Mouse (Mus musculus) lung, adult 2 months (tissue): ENCODE measurements around the gene Rftn1. TPM values are rescaled to one million over a fixed set of nuclear protein-coding genes. Genes with fewer than 3 reads are reported as not detected.

ENCODE experiments used
- DNase-seq: peaks from one replicate; pipeline ENCODE4 v3.0.0; 2022
- H3K4me1 ChIP-seq: fragments of 200-500 bp; 2 replicates; pipeline ENCODE4 v1.6.1; 2011; ENCODE audit warnings: low read length; ENCODE audit not compliant: control insufficient read depth, insufficient read depth
- H3K4me3 ChIP-seq: fragments of 200-500 bp; replicated peaks from 2 replicates; pipeline ENCODE3; 2011; ENCODE audit warnings: low read depth, mild to moderate bottlenecking, control low read depth, low read length; ENCODE audit errors: extremely low read depth
- CTCF ChIP-seq: fragments of 200-500 bp; IDR thresholded peaks from 2 replicates; pipeline ENCODE4 v1.5.1; 2011; ENCODE audit warnings: mild to moderate bottlenecking, low read length, control low read depth; ENCODE audit not compliant: insufficient read depth
- POLR2A ChIP-seq: fragments of 200-500 bp; IDR thresholded peaks from 2 replicates; pipeline ENCODE4 v1.6.1; 2011; ENCODE audit warnings: low read depth, mild to moderate bottlenecking, control low read depth, low read length, borderline replicate concordance; ENCODE audit errors: extremely low read depth
- WGBS: fragments of 180-500 bp; shearing (Covaris S2); methylation state at CpG from one replicate; pipeline ENCODE4 v1.1.7; 2018; 5-methylcytosine and 5-hydroxymethylcytosine counted together
- polyA plus RNA-seq: library from polyadenylated mRNA; depleted of rRNA; stranded (reverse); fragments of >200 nt; gene quantifications from 2 replicates; pipeline ENCODE4 v1.2.3, GENCODE M21; 2012

Rftn1 gene
- polyA plus RNA-seq, 1 experiment = 32.4 TPM

DNA sequence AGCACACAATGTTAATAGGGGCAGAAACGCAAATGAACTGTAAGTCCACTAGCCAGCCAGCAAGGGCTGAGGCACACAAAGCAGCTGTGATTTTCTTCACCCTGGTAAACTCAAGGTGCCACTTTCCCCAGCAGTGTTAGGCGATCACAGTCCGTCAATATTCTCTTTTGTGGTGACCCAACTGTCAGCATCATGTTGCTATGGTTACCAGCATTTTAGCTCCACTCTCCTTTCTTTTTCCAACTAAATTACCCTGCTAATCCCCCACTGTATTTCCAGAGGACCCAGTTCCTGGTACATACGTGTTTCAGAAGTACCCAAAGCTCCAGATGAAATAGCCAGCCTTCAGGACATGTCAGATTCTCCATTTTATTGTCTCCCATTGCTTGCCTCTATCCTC, 169.1 kb downstream of the Rftn1 start:
- no peak for DNase-seq
- no peak for TF ChIP-seq CTCF
- TF ChIP-seq POLR2A = no peak
- H3K4me3 ChIP-seq = no peak overlapping the region
- peaks cover 5% of the 10 kb centered on the region for H3K4me1 ChIP-seq
- 76% methylated on average over 4 of the region's 4 CpGs for WGBS

DNA sequence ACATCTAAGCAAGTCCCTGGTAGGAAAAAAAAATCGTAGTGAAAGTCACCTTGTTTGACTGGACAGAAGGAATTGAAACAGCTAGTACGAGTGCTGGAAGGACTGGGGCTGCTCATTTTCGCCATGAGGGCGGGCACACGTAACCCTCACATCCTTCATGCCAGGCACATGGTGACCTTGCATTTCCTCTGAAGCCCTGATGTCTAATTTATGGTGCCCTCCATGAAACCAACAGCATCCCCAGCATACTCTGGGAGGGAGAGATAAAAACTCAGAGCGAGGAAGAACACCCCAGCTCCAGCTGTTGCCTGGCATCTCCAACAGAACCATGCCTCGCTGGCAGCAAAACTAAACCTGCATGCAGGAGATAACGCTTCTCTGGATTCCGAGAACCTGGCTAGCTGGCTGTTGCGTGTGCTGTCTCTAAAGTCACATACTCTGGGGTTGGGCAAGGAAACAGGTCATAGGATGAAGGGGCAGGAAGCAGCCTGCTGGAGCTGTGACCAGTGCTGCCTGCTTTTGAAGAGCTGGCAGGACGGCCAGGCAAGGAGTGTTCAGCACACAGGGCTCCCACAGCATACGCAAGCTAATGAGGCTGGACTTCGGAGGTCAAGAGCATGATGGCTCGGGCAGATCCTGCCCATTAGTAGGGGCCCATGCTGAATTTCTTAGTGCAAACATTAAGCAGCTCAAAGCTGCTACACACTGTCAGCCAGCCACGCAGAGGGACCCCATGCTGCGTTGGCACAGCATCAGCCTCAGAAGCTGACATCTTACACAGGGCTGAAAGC, 170.1 kb downstream of the Rftn1 start:
- WGBS = 53% methylated on average over 16 of the region's 16 CpGs
- Histone ChIP-seq H3K4me3 (no peak overlapping the region), H3K4me1 (peaks cover 2% of the 10 kb centered on the region)
- TF ChIP-seq CTCF (no peak), POLR2A (no peak)
- no peak for DNase-seq

DNA sequence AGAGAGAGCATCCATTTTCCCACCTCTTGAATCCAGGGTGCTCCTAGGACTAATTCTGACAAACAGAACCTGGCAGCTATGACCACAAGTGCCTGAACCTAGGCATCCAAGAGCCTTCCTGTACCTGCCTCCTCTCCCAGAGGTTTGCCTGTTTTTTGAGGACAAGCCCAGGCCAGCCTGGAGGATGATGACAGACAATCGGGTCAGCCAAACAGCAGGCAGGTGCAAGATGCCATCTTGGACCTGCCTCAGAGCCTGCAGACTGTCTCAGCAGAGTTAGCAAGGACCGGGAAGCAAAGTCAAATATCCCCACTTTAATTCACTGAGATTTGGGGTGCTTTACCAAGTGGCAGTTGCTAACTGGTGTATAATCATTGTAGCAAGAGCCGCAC, 170.7 kb downstream of the Rftn1 start:
- TF ChIP-seq POLR2A (no peak), CTCF (no peak)
- no peak overlapping the region for H3K4me3 ChIP-seq
- 84% methylated on average over 3 of the region's 3 CpGs for whole genome bisulfite sequencing
- peaks cover 2% of the 10 kb centered on the region for H3K4me1 ChIP-seq
- DNase-seq = no peak

DNA sequence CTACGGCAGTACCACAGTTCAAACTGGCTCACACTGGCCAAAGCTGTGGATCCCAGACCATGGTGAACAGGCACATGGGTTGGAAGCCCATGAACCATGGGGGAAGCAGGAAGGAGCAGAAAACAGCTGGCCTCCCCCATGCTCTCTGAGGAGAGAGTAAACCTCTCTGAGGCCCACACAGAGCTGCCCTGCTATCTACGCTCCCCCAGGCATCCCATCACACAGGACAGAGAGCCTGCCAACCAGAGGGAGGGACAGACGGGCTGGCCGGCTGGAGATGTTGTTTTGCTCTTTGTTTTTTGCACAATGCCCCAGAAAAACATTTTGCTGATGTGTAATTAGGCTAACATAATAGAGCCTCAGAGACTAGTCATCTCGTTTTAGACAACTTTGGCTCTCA, 171.4 kb downstream of the Rftn1 start:
- WGBS = 70% methylated on average over 5 of the region's 5 CpGs
- Histone ChIP-seq H3K4me1 (peaks cover 2% of the 10 kb centered on the region), H3K4me3 (no peak overlapping the region)
- no peak for DNase-seq
- TF ChIP-seq CTCF (no peak), POLR2A (no peak)

DNA sequence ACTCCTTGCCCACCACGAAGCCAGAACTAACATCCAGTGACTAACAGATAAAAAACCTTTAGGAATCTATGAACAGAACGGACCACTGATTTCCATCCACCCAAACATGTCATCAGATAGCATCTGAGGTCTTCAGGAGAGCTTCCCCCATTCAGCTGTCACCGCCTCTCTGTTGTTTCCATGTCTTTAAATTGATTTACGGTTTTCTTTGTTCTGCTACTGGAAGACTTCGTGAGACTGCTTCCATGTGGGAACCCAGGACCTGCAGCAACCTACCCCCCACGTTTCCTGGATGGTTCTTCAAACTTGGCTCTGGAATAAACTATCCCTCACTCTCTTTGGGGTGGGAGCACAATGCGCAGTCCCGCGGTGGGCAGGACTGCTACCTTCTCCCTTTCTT, 175.8 kb downstream of the Rftn1 start:
- no peak for DNase-seq
- 58% methylated on average over 9 of the region's 9 CpGs for WGBS
- Histone ChIP-seq H3K4me3 (no peak overlapping the region), H3K4me1 (no peaks in the 10 kb centered on the region)
- TF ChIP-seq CTCF (no peak), POLR2A (no peak)

DNA sequence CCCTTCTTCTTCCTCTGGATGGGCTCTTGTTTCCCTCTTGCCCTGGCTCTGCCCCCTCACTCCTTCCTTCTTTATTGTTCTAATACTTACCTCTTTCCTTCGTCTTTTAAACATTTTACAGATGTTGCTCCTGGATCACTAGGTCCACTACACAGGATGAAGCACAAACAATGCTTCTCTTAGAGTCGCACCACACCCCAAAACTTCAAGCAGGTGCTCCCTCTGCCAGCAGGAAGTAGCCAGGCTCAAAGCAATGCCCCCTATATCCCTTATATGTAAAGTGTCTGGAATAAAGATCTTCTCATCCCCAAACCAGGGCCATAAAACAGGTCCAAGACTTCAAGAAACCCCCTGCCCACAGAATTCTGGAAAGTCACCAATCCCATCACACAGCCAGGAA, 176.6 kb downstream of the Rftn1 start:
- 52% methylated on average over 2 of the region's 2 CpGs for WGBS
- H3K4me3 ChIP-seq = no peak overlapping the region
- no peaks in the 10 kb centered on the region for H3K4me1 ChIP-seq
- no peak for DNase-seq
- no peak for TF ChIP-seq CTCF
- no peak for TF ChIP-seq POLR2A

DNA sequence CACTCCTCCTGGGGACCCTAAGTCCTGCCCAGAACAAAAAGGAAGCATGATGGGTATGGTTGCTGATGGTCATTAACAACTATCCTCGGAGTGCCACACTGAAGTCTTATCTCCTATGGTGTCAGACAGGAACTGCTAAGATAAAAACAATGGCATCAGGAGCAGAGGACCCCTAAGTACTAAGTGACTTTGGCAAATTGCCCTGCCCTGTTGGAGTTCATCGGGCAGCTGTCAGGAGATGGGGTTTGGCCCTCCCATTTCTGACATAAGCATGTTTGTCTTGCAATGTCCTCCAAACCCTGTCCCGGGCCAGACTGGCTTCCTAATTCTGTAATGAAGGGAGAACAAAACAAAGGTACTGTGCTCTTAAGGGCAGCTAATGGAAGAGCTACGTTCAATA, 180.4 kb downstream of the Rftn1 start:
- no peak for TF ChIP-seq POLR2A
- no peak for TF ChIP-seq CTCF
- DNase-seq = no peak
- 32% methylated on average over 4 of the region's 4 CpGs for WGBS
- H3K4me1 ChIP-seq = no peaks in the 10 kb centered on the region
- H3K4me3 ChIP-seq = no peak overlapping the region

DNA sequence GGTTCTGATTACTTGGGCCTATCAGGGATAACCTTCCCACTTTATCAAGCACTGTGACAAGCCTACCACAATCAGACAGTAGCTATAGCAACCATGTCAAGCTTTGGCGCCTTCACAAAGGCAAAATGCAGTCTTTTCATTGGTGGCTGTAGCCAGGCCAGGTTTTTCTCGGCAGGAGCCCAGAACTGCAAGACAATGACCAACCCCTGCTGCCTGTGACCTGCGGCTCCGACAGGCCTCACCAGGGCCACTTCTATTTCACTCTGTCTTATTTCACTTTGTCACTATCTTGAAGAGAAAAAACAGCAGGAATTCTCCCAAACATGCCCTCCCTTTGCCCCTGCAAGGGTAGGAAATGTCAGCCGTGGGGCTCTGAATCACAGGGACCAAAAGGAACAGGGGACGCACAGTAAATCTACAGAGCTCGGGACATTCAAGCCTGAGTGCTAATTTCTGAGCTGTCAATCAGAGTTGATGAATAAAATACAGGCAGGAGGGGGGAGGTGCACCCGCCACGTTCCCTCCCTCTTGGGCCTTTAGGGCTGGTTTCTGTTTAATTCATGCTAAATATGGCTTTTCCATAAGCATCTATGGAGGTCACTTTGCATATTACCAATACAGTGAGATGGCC, 183.6 kb downstream of the Rftn1 start:
- Histone ChIP-seq H3K4me3 (no peak overlapping the region), H3K4me1 (no peaks in the 10 kb centered on the region)
- 63% methylated on average over 9 of the region's 9 CpGs for WGBS
- DNase-seq = no peak
- TF ChIP-seq POLR2A (no peak), CTCF (no peak)

DNA sequence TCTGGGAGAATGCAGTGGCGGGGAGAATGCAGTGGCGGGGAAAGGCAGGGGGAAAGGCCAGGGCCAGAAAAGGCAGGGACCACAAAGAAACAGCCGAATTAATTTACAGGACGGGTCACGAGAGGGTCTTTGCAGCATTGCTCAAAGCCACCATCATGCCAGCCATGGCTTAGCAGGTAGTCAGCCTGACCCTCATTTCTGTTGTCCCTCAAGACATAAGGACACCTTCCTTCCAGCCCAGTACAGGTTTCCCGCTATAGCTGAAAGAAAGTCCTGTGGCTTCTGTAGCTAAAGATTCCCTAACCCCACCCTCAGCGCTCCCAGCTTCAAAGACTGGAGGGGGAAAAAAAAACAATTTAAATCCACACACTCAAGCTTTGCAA, 184.1 kb downstream of the Rftn1 start:
- DNase-seq = no peak
- no peak for TF ChIP-seq CTCF
- no peaks in the 10 kb centered on the region for H3K4me1 ChIP-seq
- no peak overlapping the region for H3K4me3 ChIP-seq
- 75% methylated on average over 7 of the region's 7 CpGs for WGBS

DNA sequence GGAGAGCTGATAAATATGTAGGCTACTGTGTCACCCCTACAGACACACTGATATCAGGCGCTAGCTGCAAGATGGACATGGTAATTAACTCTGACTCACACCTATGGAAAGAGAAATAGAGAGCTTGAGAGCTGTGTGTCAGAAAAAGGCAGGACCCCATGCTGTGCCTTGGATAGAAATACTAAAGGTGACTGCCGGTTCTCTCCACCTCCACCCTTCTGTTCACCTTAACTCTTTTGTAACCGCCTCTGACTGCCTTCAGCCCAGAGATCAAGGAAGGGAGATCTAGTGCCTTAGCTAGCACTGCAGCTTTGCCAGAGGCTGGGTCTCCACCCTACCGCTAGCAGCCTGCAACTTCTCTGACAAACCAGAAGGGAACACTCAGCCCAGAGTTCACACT, 187.3 kb downstream of the Rftn1 start:
- no peak for TF ChIP-seq CTCF
- no peak for TF ChIP-seq POLR2A
- Histone ChIP-seq H3K4me3 (no peak overlapping the region), H3K4me1 (no peaks in the 10 kb centered on the region)
- 82% methylated on average over 4 of the region's 4 CpGs for WGBS
- no peak for DNase-seq
